Mouse (Mus musculus): ENCODE results near the gene Hnmt. TPM values are rescaled to one million over a fixed set of nuclear protein-coding genes. Genes with fewer than 3 reads are reported as not detected.
"Not testable (repeated sequence)": the region's sequence is repeated elsewhere in the genome, so short reads cannot be mapped to it uniquely, and the experiment has no call there.

The Hnmt gene
- 1.9 and 2.3 TPM in 2 replicates for polyA plus RNA-seq (2015; fragmentation: Nextera tagmentation; extraction: Ambion mirVana)

DNA sequence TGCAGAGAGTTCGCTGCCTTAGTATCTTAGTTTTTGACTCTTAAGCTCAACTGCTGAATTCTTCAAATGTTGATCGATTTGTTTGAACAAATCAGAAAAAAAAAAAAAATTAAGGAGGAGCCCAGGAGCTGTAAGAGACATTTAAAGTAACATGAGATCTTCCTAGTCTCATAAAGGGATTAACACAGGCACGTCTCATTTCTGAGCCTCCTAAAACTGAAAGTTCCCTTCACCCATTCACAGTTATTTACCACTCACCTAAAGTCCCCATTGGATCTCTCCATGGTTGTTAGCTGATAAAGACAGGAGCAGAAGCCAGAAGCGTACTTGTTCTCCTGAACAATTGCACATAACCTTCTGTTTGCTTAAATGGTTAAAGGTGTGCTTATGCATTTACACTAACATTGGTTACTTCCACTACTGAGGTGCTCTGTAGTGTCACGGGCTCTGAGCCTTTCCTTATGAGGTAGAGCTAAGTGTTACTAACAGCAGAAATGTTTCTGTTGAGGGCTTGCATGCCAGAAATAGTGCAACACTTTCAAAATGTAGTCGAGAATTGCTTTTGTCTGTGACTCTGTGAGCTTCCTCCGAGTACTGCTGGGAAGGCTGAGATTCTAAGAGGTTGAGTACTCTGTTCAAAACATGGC, at the start of gene Hnmt:
Gene Hnmt, minus strand, starts transcription at position 51 of the 647 bp plus-strand sequence.
- ATAC-seq (ENCODE audit: insufficient read depth, low FRiP score, low read depth): no peak
- H3K4me3 ChIP-seq (replicated peaks): peak within 1 kb of the TSS; percentile 38
- 30% methylated on average over 7 of the region's 7 CpGs for WGBS
- H3K36me3 ChIP-seq: no peaks in the 10 kb centered on the region
- no peaks in the 10 kb centered on the region for H3K9me3 ChIP-seq
- H3K9ac ChIP-seq: no peak within 1 kb of the TSS
- no peaks in the 10 kb centered on the region for H3K4me1 ChIP-seq
- H3K4me2 ChIP-seq: peak within 1 kb of the TSS; percentile 56
- H3K27ac ChIP-seq: no peak within 1 kb of the TSS
- no peaks in the 10 kb centered on the region for H3K27me3 ChIP-seq (replicated peaks)

DNA sequence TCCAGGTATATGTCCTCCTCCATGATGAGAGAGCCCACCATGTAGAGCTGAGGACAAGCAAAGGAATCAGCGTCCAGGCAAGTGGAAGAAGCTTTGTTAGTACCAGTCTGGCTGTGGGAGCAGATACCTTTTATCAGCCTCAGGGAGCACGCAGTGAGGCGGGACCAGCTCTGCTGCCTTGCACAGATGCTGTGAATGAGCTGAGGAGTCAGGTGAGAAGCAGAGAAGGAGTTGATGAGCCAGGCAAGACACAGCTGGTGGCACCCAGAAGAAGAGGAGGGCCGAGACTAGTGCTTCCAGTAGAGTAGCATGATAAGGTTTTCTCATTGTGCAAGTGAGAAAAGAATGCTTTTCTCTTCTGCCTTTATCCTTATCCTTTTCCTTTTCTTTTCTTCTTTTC, 47.3 kb upstream of the Hnmt start, which contains the start of gene Tbpl2:
Gene Tbpl2, minus strand, starts transcription at position 101 of the 400 bp plus-strand sequence.
- 70% methylated on average over 4 of the region's 4 CpGs for WGBS
- Histone ChIP-seq H3K4me3 (replicated peaks) (no peak within 1 kb of the TSS), H3K4me2 (no peak within 1 kb of the TSS), H3K36me3 (no peaks in the 10 kb centered on the region), H3K9me3 (no peaks in the 10 kb centered on the region), H3K27me3 (replicated peaks) (no peaks in the 10 kb centered on the region), H3K9ac (no peak within 1 kb of the TSS), H3K4me1 (no peaks in the 10 kb centered on the region), H3K27ac (no peak within 1 kb of the TSS)
- ATAC-seq (ENCODE audit: insufficient read depth, low FRiP score, low read depth): no peak

DNA sequence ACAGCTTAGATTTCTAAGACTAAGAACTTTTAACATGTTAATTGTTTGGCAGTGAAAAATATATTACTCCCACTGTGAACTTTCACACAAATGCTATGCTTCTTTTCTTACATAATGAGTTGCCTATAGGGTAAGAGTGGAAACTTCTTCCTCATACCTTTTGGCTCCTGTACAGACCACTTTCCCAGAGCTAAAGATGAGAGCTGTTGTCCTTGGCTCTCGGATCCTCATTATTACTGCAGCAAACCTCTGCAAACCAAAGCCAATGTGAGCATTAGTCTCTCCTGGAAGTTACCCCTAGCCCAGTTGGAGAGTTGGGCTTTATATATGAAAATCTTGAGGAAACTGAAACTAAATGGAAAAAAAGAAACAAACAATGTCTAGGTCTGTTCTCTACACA, 41.7 kb upstream of the Hnmt start:
- no peak for ATAC-seq (ENCODE audit: insufficient read depth, low FRiP score, low read depth)
- H3K4me1 ChIP-seq: no peaks in the 10 kb centered on the region
- no peak overlapping the region for H3K4me3 ChIP-seq (replicated peaks)
- no peak overlapping the region for H3K27ac ChIP-seq
- no peak overlapping the region for H3K9ac ChIP-seq
- H3K4me2 ChIP-seq: no peak overlapping the region
- no peaks in the 10 kb centered on the region for H3K36me3 ChIP-seq
- no peaks in the 10 kb centered on the region for H3K9me3 ChIP-seq
- H3K27me3 ChIP-seq (replicated peaks): no peaks in the 10 kb centered on the region
- WGBS: 82% methylated on average over 1 of the region's 1 CpGs

DNA sequence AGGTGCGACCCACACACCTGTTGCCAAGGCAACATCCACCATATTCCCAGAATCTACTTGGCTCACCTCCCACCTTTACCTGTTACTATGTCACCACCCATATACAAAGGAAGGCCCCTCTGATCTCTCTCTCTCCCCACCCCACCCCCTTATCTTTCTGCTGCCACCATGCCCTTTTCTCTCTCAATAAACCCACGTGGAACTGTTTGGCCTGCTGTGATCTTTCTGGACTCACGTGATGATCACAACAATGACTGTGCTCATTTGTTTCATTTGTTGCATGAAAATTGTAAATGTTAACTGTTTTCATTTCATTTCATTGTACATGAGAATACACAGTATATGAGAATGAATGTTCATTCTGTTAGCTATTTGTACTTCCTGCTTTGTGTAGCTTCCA, 1.3 kb upstream of the Hnmt start:
- WGBS: 73% methylated on average over 3 of the region's 3 CpGs
- no peak overlapping the region for H3K27ac ChIP-seq
- H3K27me3 ChIP-seq (replicated peaks): no peaks in the 10 kb centered on the region
- H3K9me3 ChIP-seq: no peaks in the 10 kb centered on the region
- H3K4me3 ChIP-seq (replicated peaks): no peak overlapping the region
- no peak overlapping the region for H3K4me2 ChIP-seq
- no peaks in the 10 kb centered on the region for H3K36me3 ChIP-seq
- no peak for ATAC-seq (ENCODE audit: insufficient read depth, low FRiP score, low read depth)
- H3K4me1 ChIP-seq: no peaks in the 10 kb centered on the region
- no peak overlapping the region for H3K9ac ChIP-seq

DNA sequence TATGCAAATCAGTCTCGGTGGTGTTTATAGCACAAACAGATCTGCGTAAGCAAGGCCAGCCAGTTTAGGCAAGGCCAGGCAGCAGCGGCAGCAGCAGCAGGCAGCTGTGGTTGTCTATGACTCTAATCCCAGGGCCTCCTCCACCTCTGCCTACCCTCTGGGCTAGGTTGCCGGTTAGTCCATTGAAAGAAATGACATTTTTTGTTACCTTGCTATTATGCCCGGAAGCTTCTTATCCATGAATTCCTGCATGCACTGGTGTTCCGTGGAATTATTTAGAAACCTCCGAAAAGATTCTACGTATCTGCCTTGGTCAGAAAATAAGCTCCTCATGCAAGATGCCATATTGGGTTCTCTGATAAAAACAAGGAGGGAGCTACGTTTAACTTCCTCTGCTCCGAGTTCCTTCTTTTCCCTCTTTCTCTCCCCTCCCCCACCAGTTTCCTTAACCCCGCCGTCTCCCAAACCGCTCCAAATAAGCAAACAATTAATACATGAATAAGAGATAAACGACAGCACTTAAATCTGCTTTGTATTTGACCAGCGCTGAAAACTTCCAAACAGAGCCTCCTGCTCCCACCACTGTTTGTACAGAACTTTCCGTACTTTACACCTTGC, 605 bp downstream of the Hnmt start:
- Histone ChIP-seq H3K27ac (no peak overlapping the region), H3K4me3 (replicated peaks) (peak overlapping the region; percentile 38), H3K4me1 (no peaks in the 10 kb centered on the region), H3K9ac (no peak overlapping the region), H3K36me3 (no peaks in the 10 kb centered on the region), H3K27me3 (replicated peaks) (no peaks in the 10 kb centered on the region), H3K4me2 (peak overlapping the region; percentile 56), H3K9me3 (no peaks in the 10 kb centered on the region)
- peak; percentile 75; the same call in 1 of the 2 replicates for ATAC-seq (ENCODE audit: insufficient read depth, low FRiP score, low read depth)
- WGBS: 6% methylated on average over 16 of the region's 16 CpGs

DNA sequence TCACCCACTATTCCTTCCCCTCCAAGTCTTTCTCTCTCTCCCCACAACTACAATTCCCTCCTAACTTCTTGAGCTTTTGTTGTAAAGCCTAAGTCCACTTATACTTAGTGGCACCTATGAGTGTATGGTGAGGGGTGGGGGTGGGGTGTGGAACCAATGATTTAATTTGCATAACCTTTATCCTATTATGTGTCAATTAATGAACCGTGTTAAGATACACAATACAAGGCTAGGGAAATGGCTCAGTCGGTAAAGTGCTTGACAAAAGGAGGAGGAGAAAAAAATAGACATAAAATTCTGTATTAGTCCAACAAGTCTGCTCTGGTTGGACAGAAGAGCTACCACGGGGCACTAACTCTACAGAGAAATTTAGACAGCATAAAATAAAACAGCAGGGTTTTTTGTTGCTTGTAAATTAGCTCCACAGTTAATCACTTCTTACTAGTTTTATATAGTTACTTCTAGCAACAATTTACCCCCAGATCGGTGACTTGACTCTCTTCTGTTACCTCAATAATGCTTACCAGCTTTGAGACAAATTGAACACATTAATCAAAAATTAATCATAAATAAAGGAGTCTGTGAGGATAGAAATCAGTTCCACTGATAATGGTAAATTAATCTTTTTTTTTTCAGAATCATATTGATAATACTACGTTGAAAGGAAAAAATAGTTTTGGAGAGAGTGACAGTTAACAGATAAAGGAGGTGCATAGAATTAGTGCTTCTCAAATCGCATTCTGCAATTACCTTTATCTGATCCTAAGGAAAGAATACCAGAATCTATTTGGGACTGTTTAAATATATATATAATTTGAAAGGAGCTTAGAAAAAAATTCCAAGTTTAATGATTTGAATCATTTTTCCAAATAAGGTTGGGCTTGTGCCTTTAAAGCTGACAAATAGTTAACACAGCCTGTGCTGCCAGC, 1.4 kb downstream of the Hnmt start:
- H3K4me2 ChIP-seq: peak overlapping the region; percentile 56
- no peaks in the 10 kb centered on the region for H3K4me1 ChIP-seq
- ATAC-seq (ENCODE audit: insufficient read depth, low FRiP score, low read depth): no peak
- no peaks in the 10 kb centered on the region for H3K9me3 ChIP-seq
- no peak overlapping the region for H3K27ac ChIP-seq
- H3K36me3 ChIP-seq: no peaks in the 10 kb centered on the region
- H3K27me3 ChIP-seq (replicated peaks): no peaks in the 10 kb centered on the region
- peak overlapping the region; percentile 38 for H3K4me3 ChIP-seq (replicated peaks)
- WGBS: 58% methylated on average over 6 of the region's 6 CpGs
- no peak overlapping the region for H3K9ac ChIP-seq

DNA sequence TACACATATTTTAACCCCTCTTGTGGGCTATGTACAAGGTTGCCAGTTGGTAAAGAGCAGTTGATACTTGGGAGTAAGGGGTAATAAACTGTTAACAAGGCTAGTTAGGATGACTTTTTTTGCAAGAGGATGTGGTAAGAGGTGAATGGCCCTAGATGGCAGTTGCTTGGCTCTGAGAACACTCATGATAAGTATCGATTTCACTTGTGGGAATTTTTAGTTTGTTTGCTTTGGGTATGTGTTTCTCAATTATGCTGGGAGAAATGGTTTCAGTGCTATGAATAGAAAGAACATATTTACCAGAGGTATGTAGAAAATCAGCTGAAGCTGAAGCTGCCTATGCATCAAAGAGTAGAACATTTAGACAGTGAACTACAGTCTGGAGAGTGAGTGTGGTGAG, 6.3 kb downstream of the Hnmt start:
- H3K27ac ChIP-seq: no peak overlapping the region
- no peak for ATAC-seq (ENCODE audit: insufficient read depth, low FRiP score, low read depth)
- no peaks in the 10 kb centered on the region for H3K36me3 ChIP-seq
- no peak overlapping the region for H3K9ac ChIP-seq
- H3K4me3 ChIP-seq (replicated peaks): no peak overlapping the region
- no peaks in the 10 kb centered on the region for H3K4me1 ChIP-seq
- no peak overlapping the region for H3K4me2 ChIP-seq
- WGBS: 74% methylated on average over 1 of the region's 1 CpGs
- H3K9me3 ChIP-seq: no peaks in the 10 kb centered on the region
- H3K27me3 ChIP-seq (replicated peaks): no peaks in the 10 kb centered on the region

DNA sequence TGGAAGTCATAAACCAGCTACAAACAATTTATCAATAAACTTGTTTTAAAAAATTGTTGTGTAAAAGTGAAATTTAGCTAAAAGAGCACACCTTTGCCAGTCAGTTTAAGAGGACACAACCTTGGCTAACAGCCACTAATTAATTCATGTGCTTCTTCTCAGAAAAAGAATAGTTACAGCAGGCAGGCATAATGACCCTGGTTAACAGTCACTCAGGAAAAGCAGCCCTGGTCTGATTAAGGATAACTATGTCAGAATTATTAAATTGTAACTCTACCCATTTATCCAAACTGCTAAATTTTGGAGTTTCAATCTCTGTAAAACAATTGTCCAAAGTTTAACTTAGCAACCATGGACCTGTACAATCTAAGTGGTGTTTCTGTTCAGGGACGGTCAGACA, 8.7 kb downstream of the Hnmt start:
- H3K4me1 ChIP-seq: no peaks in the 10 kb centered on the region
- no peaks in the 10 kb centered on the region for H3K27me3 ChIP-seq (replicated peaks)
- 87% methylated on average over 1 of the region's 1 CpGs for WGBS
- no peaks in the 10 kb centered on the region for H3K9me3 ChIP-seq
- ATAC-seq (ENCODE audit: insufficient read depth, low FRiP score, low read depth): no peak
- no peak overlapping the region for H3K4me3 ChIP-seq (replicated peaks)
- no peak overlapping the region for H3K9ac ChIP-seq
- H3K36me3 ChIP-seq: no peaks in the 10 kb centered on the region
- H3K27ac ChIP-seq: no peak overlapping the region
- H3K4me2 ChIP-seq: no peak overlapping the region

DNA sequence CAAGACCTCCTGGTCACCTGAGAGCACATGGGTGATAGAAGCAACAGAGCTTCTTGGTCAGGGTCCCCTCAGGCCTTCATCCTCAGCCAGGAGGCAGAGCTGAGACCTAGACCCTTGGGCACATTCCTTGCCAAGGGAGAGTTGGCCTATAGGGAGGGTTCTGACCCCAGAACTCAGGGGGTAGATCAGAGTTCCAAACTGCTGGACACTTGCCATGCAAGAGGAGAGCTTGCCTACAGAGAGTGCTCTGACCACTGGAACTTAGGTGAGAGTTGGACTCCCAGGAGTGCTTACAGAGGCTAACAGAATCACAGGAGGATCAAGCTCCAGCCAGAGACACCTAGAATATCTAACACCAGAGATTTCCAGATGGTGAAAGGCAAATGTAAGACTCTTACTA, 29.8 kb downstream of the Hnmt start:
- not testable (repeated sequence) for H3K9ac ChIP-seq; H3K4me2 ChIP-seq; H3K9me3 ChIP-seq; H3K36me3 ChIP-seq; ATAC-seq (ENCODE audit: insufficient read depth, low FRiP score, low read depth); H3K27me3 ChIP-seq (replicated peaks); H3K4me1 ChIP-seq; H3K4me3 ChIP-seq (replicated peaks); H3K27ac ChIP-seq

DNA sequence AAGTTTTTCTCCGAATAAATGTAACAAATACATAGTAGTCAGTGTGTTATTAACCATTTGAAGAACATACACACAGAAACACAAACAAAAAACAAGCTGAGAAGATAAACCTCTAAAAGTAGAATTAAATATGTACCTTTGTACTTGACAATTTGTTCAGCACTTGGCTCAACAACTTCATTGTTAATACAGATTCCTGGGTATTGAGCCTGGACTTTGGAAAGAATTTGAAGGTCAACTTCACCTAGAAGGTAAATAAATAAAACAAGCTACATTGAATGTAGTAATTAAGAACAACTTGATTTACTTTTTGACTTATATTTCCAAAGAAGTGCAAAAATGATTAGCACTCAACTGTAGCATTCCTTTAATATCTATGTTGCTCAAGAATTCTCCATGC, 30.2 kb downstream of the Hnmt start:
- Histone ChIP-seq H3K9me3 (no peaks in the 10 kb centered on the region), H3K27ac (no peak overlapping the region), H3K9ac (no peak overlapping the region), H3K27me3 (replicated peaks) (no peaks in the 10 kb centered on the region), H3K4me1 (no peaks in the 10 kb centered on the region), H3K4me3 (replicated peaks) (no peak overlapping the region), H3K4me2 (no peak overlapping the region), H3K36me3 (no peaks in the 10 kb centered on the region)
- ATAC-seq (ENCODE audit: insufficient read depth, low FRiP score, low read depth): no peak
- WGBS: 71% methylated on average over 1 of the region's 1 CpGs

DNA sequence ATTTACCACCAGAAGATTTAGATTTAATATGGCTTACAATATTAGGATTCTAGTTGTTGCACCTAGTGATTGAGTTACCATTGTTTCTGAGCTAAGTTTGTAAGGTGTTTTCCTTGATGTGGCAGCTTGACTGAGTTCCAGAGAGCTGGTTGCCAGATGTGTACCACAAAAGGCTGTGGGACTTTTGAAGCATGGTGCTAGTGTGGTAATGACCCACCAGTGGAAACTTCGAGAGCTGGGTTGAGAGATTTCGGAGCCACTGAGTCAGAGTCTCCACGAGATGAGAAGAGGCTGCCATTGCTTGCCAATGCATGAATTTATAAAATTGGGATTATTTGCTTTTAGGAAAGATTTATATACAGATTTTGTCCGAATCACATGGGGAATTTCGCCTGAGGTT, 34.2 kb downstream of the Hnmt start:
- Histone ChIP-seq H3K9me3 (no peaks in the 10 kb centered on the region), H3K27ac (no peak overlapping the region), H3K36me3 (no peaks in the 10 kb centered on the region), H3K4me1 (no peaks in the 10 kb centered on the region), H3K4me3 (replicated peaks) (no peak overlapping the region), H3K4me2 (no peak overlapping the region), H3K27me3 (replicated peaks) (no peaks in the 10 kb centered on the region), H3K9ac (no peak overlapping the region)
- 77% methylated on average over 5 of the region's 5 CpGs for WGBS
- no peak for ATAC-seq (ENCODE audit: insufficient read depth, low FRiP score, low read depth)

DNA sequence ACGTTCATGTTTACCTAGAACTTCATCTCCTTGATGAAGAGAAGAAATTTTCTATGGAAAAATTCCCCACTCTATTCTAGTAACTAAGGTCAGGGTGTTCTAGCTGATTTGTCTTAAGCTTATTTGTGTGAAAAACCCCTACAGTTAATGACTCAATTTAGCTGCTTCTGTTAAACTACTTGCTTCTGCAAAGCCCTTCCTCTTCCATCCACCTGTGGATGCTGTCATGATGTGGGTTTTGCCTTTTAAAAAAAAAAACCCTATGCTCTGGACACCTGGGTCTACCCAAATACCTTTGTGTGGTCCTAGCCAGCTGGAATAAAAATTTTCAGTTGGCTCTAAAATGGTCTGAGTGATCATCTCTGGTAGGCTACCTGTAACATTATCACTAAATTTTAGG, 49.9 kb downstream of the Hnmt start:
- Histone ChIP-seq H3K36me3 (no peaks in the 10 kb centered on the region), H3K9me3 (no peaks in the 10 kb centered on the region), H3K4me2 (no peak overlapping the region), H3K27me3 (replicated peaks) (no peaks in the 10 kb centered on the region), H3K4me3 (replicated peaks) (no peak overlapping the region), H3K9ac (no peak overlapping the region), H3K27ac (no peak overlapping the region), H3K4me1 (no peaks in the 10 kb centered on the region)
- ATAC-seq (ENCODE audit: insufficient read depth, low FRiP score, low read depth): no peak
- 65% methylated on average over 1 of the region's 1 CpGs for WGBS
